In the genomic region with DNA sequence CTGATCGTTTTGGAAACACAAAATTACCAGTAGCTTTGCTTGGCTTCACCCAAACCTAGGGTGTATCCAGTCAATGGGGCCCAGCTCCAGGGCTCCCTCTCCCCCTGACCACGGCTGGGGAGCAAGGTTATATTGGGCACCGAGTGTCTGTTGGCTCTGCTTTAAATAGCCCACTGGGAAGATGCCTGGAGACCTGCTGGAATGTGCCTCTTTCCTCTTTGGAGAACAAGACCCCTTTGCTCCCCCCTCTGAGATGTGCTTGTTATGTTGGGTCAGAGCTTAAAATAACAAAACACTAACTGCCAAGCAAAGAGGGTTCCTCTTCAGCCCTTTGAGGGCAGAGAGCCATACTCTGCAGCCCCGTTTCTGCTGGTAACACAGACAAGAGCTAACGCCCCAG, we compare ENCODE assay signal across 10 mouse cellular contexts. TPM values are rescaled to one million over a fixed set of nuclear protein-coding genes. Genes with fewer than 3 reads are reported as not detected.
DNase-seq lines count a peak whose midpoint lies in the region; ATAC-seq lines count a peak whose summit lies in the region.
"Had no signal": no experiment of that assay in that cellular context is flagged by ENCODE, and none has a peak within 500 bp of the region (broad histone marks: within the 10 kb centered on the region; RNA-seq: fewer than 3 reads in every experiment).

No protein-coding gene starts in this region.

- peak; percentile 19 for DNase-seq in gastrocnemius, adult 18-20 months (ENCODE audit: low spot score)
- no peak for DNase-seq in gastrocnemius, adult 8-10 months (ENCODE audit: low spot score in 2 of 2)
- peak; percentile 26 for DNase-seq in midbrain, embryonic 11.5 days (ENCODE audit: low spot score, missing footprints)
- no peak for DNase-seq in limb, embryonic 10.5 days (ENCODE audit: low spot score)
- DNase-seq in left cerebral cortex, postnatal 25 days (ENCODE audit: low spot score in 2 of 2): no peak
- no peak for DNase-seq in adrenal gland, adult (ENCODE audit: inconsistent age in 2 of 2, low spot score in 1 of 2)

- no peak overlapping the region; the same call in 1 of the 2 replicates for H3K27ac ChIP-seq in midbrain, embryonic 11.5 days (ENCODE audit: low read depth, low read length)
- no peak overlapping the region for H3K27ac ChIP-seq in midbrain, embryonic 15.5 days
- H3K27ac ChIP-seq in limb, embryonic 10.5 days: peak overlapping the region; percentile 31; the same call in 1 of the 2 replicates
- H3K27ac ChIP-seq in stomach, embryonic 16.5 days (ENCODE audit: low read length): peak overlapping the region; percentile 55

- 77% methylated on average over 5 of the region's 5 CpGs for WGBS in midbrain, embryonic 11.5 days
- WGBS in midbrain, embryonic 15.5 days: 84% methylated on average over 5 of the region's 5 CpGs
- WGBS in limb, embryonic 10.5 days: 90% methylated on average over 5 of the region's 5 CpGs
- 80% methylated on average over 5 of the region's 5 CpGs for WGBS in stomach, embryonic 16.5 days

- ATAC-seq in midbrain, embryonic 11.5 days (ENCODE audit: low FRiP score): no peak
- no peak for ATAC-seq in midbrain, embryonic 15.5 days (replicated peaks)
- no peak for ATAC-seq in stomach, embryonic 16.5 days (ENCODE audit: insufficient read depth, low FRiP score)

- intact Hi-C loops in left cerebral cortex, postnatal 25 days (cut with DNase I): no loop called here

- H3K4me1 ChIP-seq in midbrain, embryonic 11.5 days (ENCODE audit: control insufficient read depth, insufficient read depth, low read length): peaks cover 20% of the 10 kb centered on the region
- H3K4me1 ChIP-seq in midbrain, embryonic 15.5 days: 0 out of 2 replicates have a peak, but pooled peaks cover 3% of the 10 kb centered on the region
- H3K4me1 ChIP-seq in limb, embryonic 10.5 days: peaks cover 37% of the 10 kb centered on the region
- peaks cover 61% of the 10 kb centered on the region for H3K4me1 ChIP-seq in stomach, embryonic 16.5 days (ENCODE audit: control insufficient read depth, insufficient read depth, low read length)

- H3K4me3 ChIP-seq in midbrain, embryonic 11.5 days (ENCODE audit: low read depth, low read length): no peak overlapping the region
- H3K4me3 ChIP-seq in midbrain, embryonic 15.5 days: no peak overlapping the region
- H3K4me3 ChIP-seq in limb, embryonic 10.5 days: no peak overlapping the region
- no peak overlapping the region for H3K4me3 ChIP-seq in stomach, embryonic 16.5 days (replicated peaks; ENCODE audit: low read length)

- H3K9me3 ChIP-seq in midbrain, embryonic 11.5 days (ENCODE audit: control insufficient read depth, low read length): no peaks in the 10 kb centered on the region
- H3K9me3 ChIP-seq in midbrain, embryonic 15.5 days: no peaks in the 10 kb centered on the region
- no peaks in the 10 kb centered on the region for H3K9me3 ChIP-seq in limb, embryonic 10.5 days (replicated peaks)
- no peaks in the 10 kb centered on the region for H3K9me3 ChIP-seq in stomach, embryonic 16.5 days (replicated peaks; ENCODE audit: control insufficient read depth, low read length)

- H3K4me2 ChIP-seq in midbrain, embryonic 11.5 days: no peak overlapping the region
- no peak overlapping the region for H3K4me2 ChIP-seq in midbrain, embryonic 15.5 days
- no peak overlapping the region for H3K4me2 ChIP-seq in stomach, embryonic 16.5 days (ENCODE audit: low read depth, low read length)

- no peaks in the 10 kb centered on the region for H3K27me3 ChIP-seq in midbrain, embryonic 11.5 days (ENCODE audit: control insufficient read depth, insufficient read depth, low read length)
- no peaks in the 10 kb centered on the region for H3K27me3 ChIP-seq in midbrain, embryonic 15.5 days (replicated peaks)
- no peaks in the 10 kb centered on the region for H3K27me3 ChIP-seq in limb, embryonic 10.5 days (ENCODE audit: low read depth, poor library complexity, severe bottlenecking)
- no peaks in the 10 kb centered on the region for H3K27me3 ChIP-seq in stomach, embryonic 16.5 days (ENCODE audit: control insufficient read depth, insufficient read depth, low read length)

- no peak overlapping the region for H3K9ac ChIP-seq in midbrain, embryonic 11.5 days (ENCODE audit: low read length)
- H3K9ac ChIP-seq in midbrain, embryonic 15.5 days: no peak overlapping the region
- 0 out of 2 replicates have a peak overlapping the region, but pooled peaks have one; percentile 14 for H3K9ac ChIP-seq in stomach, embryonic 16.5 days (ENCODE audit: low read length)

- no peaks in the 10 kb centered on the region for H3K36me3 ChIP-seq in midbrain, embryonic 11.5 days (ENCODE audit: control insufficient read depth, insufficient read depth, low read length)
- H3K36me3 ChIP-seq in midbrain, embryonic 15.5 days (replicated peaks): no peaks in the 10 kb centered on the region
- H3K36me3 ChIP-seq in limb, embryonic 10.5 days: peaks cover 30% of the 10 kb centered on the region
- no peaks in the 10 kb centered on the region for H3K36me3 ChIP-seq in stomach, embryonic 16.5 days (ENCODE audit: control insufficient read depth, insufficient read depth, low read length)

RNA-seq across cellular contexts. Expression of a gene that starts 2.4 kb away (rescaled TPM):
- 1 to 10 TPM in 1 of 2 experiments, under 1 TPM in 1; 0.38 to 1.1 TPM for total RNA-seq in gastrocnemius, adult 18-20 months (2021)
- total RNA-seq in gastrocnemius, adult 8-10 months (2022): under 1 TPM in 3 of 4 experiments, not detected in 1; 0.61 to 0.88 (median 0.72) TPM
- 0.27 and 0.59 TPM in 2 replicates for polyA plus RNA-seq in midbrain, embryonic 11.5 days (2014; fragmentation: Nextera tagmentation; extraction: Ambion mirVana)
- polyA plus RNA-seq in midbrain, embryonic 15.5 days (2015; fragmentation: Nextera tagmentation; extraction: Ambion mirVana): 1.2 and 1.4 TPM in 2 replicates
- 1.7 and 2.0 TPM in 2 replicates for polyA plus RNA-seq in limb, embryonic 10.5 days (2016; fragmentation: Nextera tagmentation; extraction: Ambion mirVana)
- 6.5 and 8.5 TPM in 2 replicates for polyA plus RNA-seq in stomach, embryonic 16.5 days (2015; fragmentation: Nextera tagmentation; extraction: Ambion mirVana)
- total RNA-seq in left cerebral cortex, postnatal 25 days (2021): under 1 TPM in 1 of 2 experiments, not detected in 1; 0.32 TPM

RNA-seq across cellular contexts. Expression of a gene that starts 9.6 kb away (rescaled TPM):
- not detected for total RNA-seq in gastrocnemius, adult 18-20 months (2021)
- not detected for total RNA-seq in gastrocnemius, adult 8-10 months (2022)
- polyA plus RNA-seq in midbrain, embryonic 11.5 days (2014; fragmentation: Nextera tagmentation; extraction: Ambion mirVana): 0.46 TPM in 1 of 2 replicates, not detected in the other
- 1.0 and 1.1 TPM in 2 replicates for polyA plus RNA-seq in midbrain, embryonic 15.5 days (2015; fragmentation: Nextera tagmentation; extraction: Ambion mirVana)
- polyA plus RNA-seq in limb, embryonic 10.5 days (2016; fragmentation: Nextera tagmentation; extraction: Ambion mirVana): 1.0 and 1.1 TPM in 2 replicates
- polyA plus RNA-seq in stomach, embryonic 16.5 days (2015; fragmentation: Nextera tagmentation; extraction: Ambion mirVana): 57.0 and 68.4 TPM in 2 replicates
- total RNA-seq in left cerebral cortex, postnatal 25 days (2021): not detected
- total RNA-seq: left cerebral cortex, postnatal 14 days had no signal
- polyA plus RNA-seq: brain, embryonic 14.5 days had no signal

RNA-seq across cellular contexts. Expression of a gene that starts 30.9 kb away (rescaled TPM):
- 10 to 100 TPM in 1 of 2 experiments, 1 to 10 TPM in 1; 9.2 to 10.1 TPM for total RNA-seq in gastrocnemius, adult 18-20 months (2021)
- total RNA-seq in gastrocnemius, adult 8-10 months (2022): 10 to 100 TPM in 2 of 4 experiments, 1 to 10 TPM in 2; 7.7 to 15.7 (median 9.7) TPM
- polyA plus RNA-seq in midbrain, embryonic 11.5 days (2014; fragmentation: Nextera tagmentation; extraction: Ambion mirVana): 58.3 and 61.5 TPM in 2 replicates
- polyA plus RNA-seq in midbrain, embryonic 15.5 days (2015; fragmentation: Nextera tagmentation; extraction: Ambion mirVana): 52.1 and 53.1 TPM in 2 replicates
- polyA plus RNA-seq in limb, embryonic 10.5 days (2016; fragmentation: Nextera tagmentation; extraction: Ambion mirVana): 47.9 and 52.2 TPM in 2 replicates
- 32.0 and 35.2 TPM in 2 replicates for polyA plus RNA-seq in stomach, embryonic 16.5 days (2015; fragmentation: Nextera tagmentation; extraction: Ambion mirVana)
- 10 to 100 TPM; 40.4 to 45.5 TPM for total RNA-seq in left cerebral cortex, postnatal 25 days (2021)

RNA-seq across cellular contexts. Expression of a gene that starts 31.1 kb away (rescaled TPM):
- 1 to 10 TPM; 6.5 to 7.2 TPM for total RNA-seq in gastrocnemius, adult 18-20 months (2021)
- total RNA-seq in gastrocnemius, adult 8-10 months (2022): 1 to 10 TPM; 5.0 to 9.5 (median 6.5) TPM
- polyA plus RNA-seq in midbrain, embryonic 11.5 days (2014; fragmentation: Nextera tagmentation; extraction: Ambion mirVana): 16.1 and 18.4 TPM in 2 replicates
- polyA plus RNA-seq in midbrain, embryonic 15.5 days (2015; fragmentation: Nextera tagmentation; extraction: Ambion mirVana): 22.4 and 25.7 TPM in 2 replicates
- polyA plus RNA-seq in limb, embryonic 10.5 days (2016; fragmentation: Nextera tagmentation; extraction: Ambion mirVana): 30.4 and 34.6 TPM in 2 replicates
- polyA plus RNA-seq in stomach, embryonic 16.5 days (2015; fragmentation: Nextera tagmentation; extraction: Ambion mirVana): 19.5 and 19.7 TPM in 2 replicates
- total RNA-seq in left cerebral cortex, postnatal 25 days (2021): 10 to 100 TPM; 22.3 to 26.3 TPM

RNA-seq across cellular contexts. Expression of a gene that starts 44.0 kb away (rescaled TPM):
- total RNA-seq in gastrocnemius, adult 18-20 months (2021): not detected
- not detected for total RNA-seq in gastrocnemius, adult 8-10 months (2022)
- not detected in 2 replicates for polyA plus RNA-seq in midbrain, embryonic 11.5 days (2014; fragmentation: Nextera tagmentation; extraction: Ambion mirVana)
- 0.03 and 0.10 TPM in 2 replicates for polyA plus RNA-seq in midbrain, embryonic 15.5 days (2015; fragmentation: Nextera tagmentation; extraction: Ambion mirVana)
- polyA plus RNA-seq in limb, embryonic 10.5 days (2016; fragmentation: Nextera tagmentation; extraction: Ambion mirVana): 0.05 and 0.18 TPM in 2 replicates
- 20.8 and 21.1 TPM in 2 replicates for polyA plus RNA-seq in stomach, embryonic 16.5 days (2015; fragmentation: Nextera tagmentation; extraction: Ambion mirVana)
- total RNA-seq in left cerebral cortex, postnatal 25 days (2021): under 1 TPM; 0.11 to 0.23 TPM

Comparison
In these comparisons a context has a peak if more than half of its experiments do, and no peak if none do; other contexts are left out.
1. DNase-seq: peak in gastrocnemius, adult 18-20 months (single experiment) and midbrain, embryonic 11.5 days (single experiment); none in gastrocnemius, adult 8-10 months (0 of 2), limb, embryonic 10.5 days (single experiment), left cerebral cortex, postnatal 25 days (0 of 2) and adrenal gland, adult (0 of 2).
2. H3K27ac ChIP-seq: peak in limb, embryonic 10.5 days (single experiment) and stomach, embryonic 16.5 days (single experiment); none in midbrain, embryonic 11.5 days (single experiment) and midbrain, embryonic 15.5 days (single experiment).
3. RNA of a gene that starts 9.6 kb away (polyA plus RNA-seq): 57.0 to 68.4 TPM in stomach, embryonic 16.5 days; 1.0 to 1.1 TPM in midbrain, embryonic 15.5 days, 1.0 to 1.1 TPM in limb, embryonic 10.5 days and 0.46 TPM in midbrain, embryonic 11.5 days; every median in the first group is over 10 times any median in the second.